Mouse (Mus musculus): Measurements from ENCODE around the gene Tgm2.

DNA sequence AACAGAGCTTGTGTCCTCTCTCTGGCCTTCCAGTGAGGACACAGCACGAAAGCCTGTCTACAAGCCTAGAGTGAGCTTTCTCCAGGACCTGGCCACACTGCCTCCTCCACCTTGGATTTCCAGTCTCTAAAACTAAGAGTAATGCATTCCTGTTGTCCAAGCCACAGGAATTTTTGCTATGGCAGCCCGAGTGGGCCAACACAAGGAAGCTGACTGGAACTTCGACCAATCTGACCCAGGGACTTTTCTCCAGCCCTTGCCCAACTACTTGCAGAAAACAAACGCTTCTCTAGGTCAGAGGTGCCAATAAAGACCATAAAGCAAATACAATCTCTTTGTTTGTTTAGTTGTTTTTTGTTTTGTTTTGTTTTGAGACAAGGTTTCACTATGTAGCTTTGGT, 56.1 kb downstream of the Tgm2 start:
- TF ChIP-seq CTCF (IDR thresholded peaks at IDR 0.05; ENCODE audit: low read depth, low read length) (no peak), TAL1 (conservative IDR thresholded peaks at IDR 0.05; ENCODE audit: low read depth, low read length) (no peak), GATA1 (IDR thresholded peaks at IDR 0.05; ENCODE audit: borderline replicate concordance, low read length) (no peak)

All from G1E (cell line).